Mouse (Mus musculus) megakaryocyte, embryonic 14.5 days (primary cell): Measurements from ENCODE around the gene Sgsm2.
A peak's percentile ranks its signal among the peaks of the same experiment; 100 is the strongest.

Experiments used
- FLI1 ChIP-seq: IDR thresholded peaks from 2 replicates; pipeline ENCODE4 v1.6.1; 2012; ENCODE audit warnings: low read length, inconsistent platforms, mixed read lengths
- GATA1 ChIP-seq: IDR thresholded peaks from 3 replicates; pipeline ENCODE4 v1.6.1; 2012; ENCODE audit warnings: mixed read lengths, low read length, inconsistent platforms, borderline replicate concordance

DNA sequence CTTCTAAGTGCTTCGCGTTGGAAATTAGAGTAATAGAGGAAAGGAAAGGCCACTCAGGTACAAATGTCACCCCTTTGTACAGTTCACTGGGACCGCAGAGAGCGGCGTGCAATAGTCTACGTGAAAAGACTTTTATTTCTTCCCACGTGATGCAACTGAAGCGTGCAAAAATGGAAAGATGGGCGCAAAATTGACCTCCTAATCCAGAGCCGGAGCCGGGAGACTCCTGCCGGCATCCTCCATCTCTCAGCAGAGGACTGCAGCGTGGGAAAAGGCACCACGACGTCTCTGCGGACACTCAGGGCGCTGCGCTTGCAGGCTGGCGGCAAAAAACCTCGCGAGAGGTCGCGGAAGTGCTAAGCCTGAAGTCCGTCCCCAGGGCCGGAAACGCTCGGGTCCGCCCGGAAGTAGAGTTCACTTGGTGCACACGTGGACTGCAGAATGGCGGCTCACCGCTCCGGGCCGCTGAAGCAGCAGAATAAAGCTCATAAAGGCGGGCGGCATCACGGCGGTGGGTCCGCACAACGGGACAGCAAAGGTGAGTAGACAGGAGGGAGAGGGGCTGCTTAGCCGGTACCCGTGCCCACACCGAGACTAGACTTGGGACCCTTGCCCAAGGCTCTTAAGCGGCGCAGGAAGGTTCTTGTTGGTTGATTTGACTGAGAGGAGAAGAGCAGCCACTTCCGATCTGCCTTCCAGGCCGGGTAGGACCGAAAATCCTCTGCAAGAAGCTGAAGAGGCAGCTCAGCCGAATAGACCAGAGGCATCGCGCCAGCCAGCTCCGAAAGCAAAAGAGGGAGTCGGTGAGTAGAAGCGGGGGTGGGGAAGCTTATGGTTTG is 1.0 kb upstream of the Sgsm2 start, which contains the start of gene Tsr1:
- no peak for TF ChIP-seq GATA1
- peak; percentile 66; the same call in 1 of the 2 replicates for TF ChIP-seq FLI1
